Mouse (Mus musculus) heart, postnatal 0 days (tissue): ENCODE measurements at regions not wholly inside any gene's neighbourhood (a gene's known extent, or its start where the extent isn't known, plus 50 kb on each side); places are given as distances from the start of the nearest gene placed in this dataset.

Source experiments
- ATAC-seq: fragments of 200-750 bp; cut with Nextera tagmentation; 2 replicates; pipeline ENCODE4 v1.8.0; 2017; ENCODE audit warnings: low read depth, moderate number of reproducible peaks, moderate library complexity; ENCODE audit not compliant: insufficient read depth
- DNase-seq: peaks from one replicate; pipeline ENCODE4 v3.0.0-alpha.2; 2016; ENCODE audit warnings: low spot score
- H3K27ac ChIP-seq: fragments of 300-500 bp; sonication (generic); 2 replicates; pipeline ENCODE4 v1.5.1; 2014; ENCODE audit warnings: low read depth, mild to moderate bottlenecking
- H3K27me3 ChIP-seq: fragments of 300-500 bp; sonication (generic); 2 replicates; pipeline ENCODE4 v1.6.1; 2014; ENCODE audit warnings: low read length, mixed read lengths; ENCODE audit not compliant: control insufficient read depth, insufficient read depth
- H3K36me3 ChIP-seq: fragments of 300-500 bp; sonication (generic); replicated peaks from 2 replicates; pipeline ENCODE4 v1.6.1; 2014; ENCODE audit warnings: low read length, mixed read lengths; ENCODE audit not compliant: control insufficient read depth, insufficient read depth
- H3K4me1 ChIP-seq: fragments of 300-500 bp; sonication (generic); 2 replicates; pipeline ENCODE4 v1.6.1; 2014; ENCODE audit warnings: antibody characterized with exemption; ENCODE audit not compliant: control insufficient read depth, insufficient read depth
- H3K4me2 ChIP-seq: fragments of 300-500 bp; sonication (generic); 2 replicates; pipeline ENCODE4 v1.6.1; 2014; ENCODE audit warnings: low read depth, mild to moderate bottlenecking, low read length, moderate library complexity
- H3K4me3 ChIP-seq: fragments of 300-500 bp; sonication (generic); 2 replicates; pipeline ENCODE4 v1.5.1; 2014; ENCODE audit warnings: low read depth, low read length
- H3K9ac ChIP-seq: fragments of 300-500 bp; sonication (generic); replicated peaks from 2 replicates; pipeline ENCODE4 v1.6.1; 2014; ENCODE audit warnings: low read depth, low read length, mixed read lengths
- H3K9me3 ChIP-seq: fragments of 300-500 bp; sonication (generic); replicated peaks from 2 replicates; pipeline ENCODE4 v1.6.1; 2016; ENCODE audit warnings: low read length; ENCODE audit not compliant: control insufficient read depth
- CTCF ChIP-seq: IDR thresholded peaks from 2 replicates; pipeline ENCODE4 v1.5.1; 2016; ENCODE audit warnings: antibody characterized with exemption, control low read depth, low read depth
- EP300 ChIP-seq: IDR thresholded peaks from 2 replicates; pipeline ENCODE4 v1.6.1; 2016; ENCODE audit warnings: antibody characterized with exemption, low read depth
- WGBS: fragments of 180-500 bp; shearing (Covaris S2); extraction: QIAGEN DNeasy Blood & Tissue Kit; methylation state at CpG from one replicate; pipeline ENCODE4 v1.1.7; 2014; 5-methylcytosine and 5-hydroxymethylcytosine counted together

DNA sequence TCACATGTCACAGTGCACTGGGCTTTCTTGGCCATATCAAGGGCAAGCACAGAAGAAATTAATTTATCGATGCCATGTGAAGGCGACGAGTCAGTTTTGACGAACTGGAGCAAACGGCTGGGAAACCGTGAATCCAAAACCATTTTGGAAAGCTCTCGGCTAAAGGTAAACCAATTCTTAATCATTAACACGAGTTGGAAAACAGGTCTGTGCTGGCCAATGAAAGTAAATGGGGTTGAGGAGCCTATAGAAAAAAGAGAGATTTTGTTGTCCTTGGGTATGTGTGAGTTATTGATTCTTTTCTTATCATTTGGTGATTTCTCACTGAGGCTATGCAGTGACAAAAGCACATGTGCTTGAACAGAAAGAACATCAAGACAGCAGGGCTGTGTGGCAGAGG is 397.1 kb downstream of the H2al1j start:
- H3K4me1 ChIP-seq = no peaks in the 10 kb centered on the region
- H3K4me2 ChIP-seq = no peak overlapping the region
- H3K9ac ChIP-seq = no peak overlapping the region
- H3K27me3 ChIP-seq = no peaks in the 10 kb centered on the region
- no peaks in the 10 kb centered on the region for H3K9me3 ChIP-seq
- WGBS = 90% methylated on average over 8 of the region's 8 CpGs
- no peaks in the 10 kb centered on the region for H3K36me3 ChIP-seq
- H3K27ac ChIP-seq = no peak overlapping the region
- TF ChIP-seq CTCF (no peak), EP300 (no peak)
- H3K4me3 ChIP-seq = no peak overlapping the region
- ATAC-seq = no peak
- DNase-seq = no peak

GRCm38 (mm10) chrX:11726524-11727231 is 399.1 kb downstream of the H2al1j start:
- Histone ChIP-seq H3K4me3 (no peak overlapping the region), H3K36me3 (no peaks in the 10 kb centered on the region), H3K27me3 (no peaks in the 10 kb centered on the region), H3K4me1 (no peaks in the 10 kb centered on the region), H3K27ac (no peak overlapping the region), H3K9ac (no peak overlapping the region), H3K4me2 (no peak overlapping the region), H3K9me3 (no peaks in the 10 kb centered on the region)
- 56% methylated on average over 8 of the region's 8 CpGs for WGBS
- TF ChIP-seq CTCF (no peak), EP300 (no peak)
- DNase-seq (no peak), ATAC-seq (no peak)

DNA sequence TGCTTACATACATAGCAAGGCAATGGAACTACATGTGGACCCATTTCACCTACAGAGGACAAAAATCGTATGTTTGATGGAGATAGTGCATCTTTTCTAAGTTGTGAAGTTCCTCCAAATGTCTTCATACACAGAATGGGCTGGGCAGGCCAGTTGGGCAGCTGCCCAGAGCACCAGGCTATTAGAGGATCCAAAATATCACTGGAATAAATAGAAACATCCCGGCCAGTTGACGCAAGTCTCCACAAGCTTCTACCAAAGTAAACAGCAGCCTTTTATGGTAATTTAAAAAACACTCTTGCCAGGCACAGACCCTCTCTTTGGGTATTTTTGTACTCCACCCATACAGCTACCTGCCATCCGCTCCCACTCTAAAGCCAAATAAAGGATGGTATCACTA is 400.9 kb downstream of the H2al1j start:
- H3K9ac ChIP-seq = no peak overlapping the region
- ATAC-seq = no peak
- H3K36me3 ChIP-seq = no peaks in the 10 kb centered on the region
- H3K27me3 ChIP-seq = no peaks in the 10 kb centered on the region
- H3K4me3 ChIP-seq = no peak overlapping the region
- no peaks in the 10 kb centered on the region for H3K4me1 ChIP-seq
- no peaks in the 10 kb centered on the region for H3K9me3 ChIP-seq
- DNase-seq = no peak
- H3K4me2 ChIP-seq = no peak overlapping the region
- 47% methylated on average over 4 of the region's 4 CpGs for WGBS
- TF ChIP-seq EP300 (no peak), CTCF (no peak)
- H3K27ac ChIP-seq = peak overlapping the region; percentile 55

GRCm38 (mm10) chrX:11729992-11730391 is 402.4 kb downstream of the H2al1j start:
- WGBS = 71% methylated on average over 6 of the region's 6 CpGs
- ATAC-seq (no peak), DNase-seq (no peak)
- Histone ChIP-seq H3K4me1 (no peaks in the 10 kb centered on the region), H3K27me3 (no peaks in the 10 kb centered on the region), H3K27ac (no peak overlapping the region), H3K4me3 (no peak overlapping the region), H3K9ac (no peak overlapping the region), H3K4me2 (no peak overlapping the region), H3K36me3 (no peaks in the 10 kb centered on the region), H3K9me3 (no peaks in the 10 kb centered on the region)
- TF ChIP-seq EP300 (no peak), CTCF (no peak)

- H3K27me3 ChIP-seq = no peaks in the 10 kb centered on the region
- H3K9ac ChIP-seq = no peak overlapping the region
- no peak overlapping the region for H3K27ac ChIP-seq
- no peak overlapping the region for H3K4me2 ChIP-seq
- 84% methylated on average over 2 of the region's 2 CpGs for WGBS
- no peaks in the 10 kb centered on the region for H3K9me3 ChIP-seq
- H3K36me3 ChIP-seq = no peaks in the 10 kb centered on the region
- no peak for DNase-seq
- no peaks in the 10 kb centered on the region for H3K4me1 ChIP-seq
- ATAC-seq = no peak
- no peak overlapping the region for H3K4me3 ChIP-seq
- TF ChIP-seq EP300 = no peak
- TF ChIP-seq CTCF = no peak
Observed at GRCm38 (mm10) chrX:11732371-11732770, 404.7 kb downstream of the H2al1j start.
